Mouse (Mus musculus) liver, adult 2 months (tissue): ENCODE results near the gene Med15.

ENCODE experiments used
- CTCF ChIP-seq: fragments of 200-500 bp; IDR thresholded peaks from 2 replicates; pipeline ENCODE4 v1.5.1; 2011; ENCODE audit warnings: low read depth, low read length, control low read depth
- POLR2A ChIP-seq: fragments of 200-500 bp; IDR thresholded peaks from 2 replicates; pipeline ENCODE4 v1.6.1; 2011; ENCODE audit warnings: low read length, control low read depth; ENCODE audit not compliant: insufficient read depth; ENCODE audit errors: extremely low read depth

DNA sequence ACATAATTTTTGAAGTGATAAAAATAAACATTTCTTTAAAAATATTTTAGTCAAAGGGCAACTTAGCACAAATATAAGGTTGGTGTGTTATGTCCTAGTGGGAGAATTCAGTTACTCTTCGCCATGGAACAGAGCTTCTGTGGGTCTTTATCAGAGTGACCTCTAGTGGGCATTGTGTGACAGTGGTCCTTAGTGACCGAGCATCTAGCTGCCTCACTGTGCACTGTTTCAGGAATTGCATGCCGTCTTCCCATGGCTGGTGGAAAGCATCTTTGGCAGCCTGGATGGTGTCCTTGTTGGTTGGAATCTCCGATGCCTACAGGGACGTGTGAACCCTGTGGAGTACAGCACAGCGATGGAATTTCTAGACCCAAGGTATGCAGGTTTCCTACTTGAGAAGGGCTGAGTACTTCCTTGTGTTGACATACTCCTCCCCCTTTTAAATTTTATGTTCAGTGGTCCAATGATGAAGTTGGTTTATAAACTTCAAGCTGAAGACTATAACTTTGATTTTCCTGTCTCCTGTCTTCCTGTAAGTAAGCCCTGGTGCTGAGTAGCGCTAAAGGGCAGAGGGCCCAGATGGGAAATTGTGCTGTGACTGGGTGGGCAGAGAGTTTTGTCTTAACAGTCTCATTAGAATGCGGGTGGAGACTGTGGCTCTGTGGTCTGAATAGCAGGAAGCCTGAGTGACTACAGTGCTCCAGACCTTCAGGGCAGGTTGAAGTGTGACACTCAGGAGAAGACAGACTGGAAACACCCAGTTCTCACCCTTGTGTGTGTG, 107.0 kb downstream of the Med15 start:
- TF ChIP-seq POLR2A, result no peak
- TF ChIP-seq CTCF, result peak; percentile 41; the same call in 1 of the 2 replicates
